In genomic region chr3:128570551-128570950, GRCm38 (mm10) we compare ENCODE assay signal across 26 mouse cellular contexts.
DNase-seq lines count a peak whose midpoint lies in the region; ATAC-seq and TF ChIP-seq lines count a peak whose summit lies in the region.
"Had no signal": no experiment of that assay in that cellular context is flagged by ENCODE, and none has a peak within 500 bp of the region (broad histone marks: within the 10 kb centered on the region; RNA-seq: fewer than 3 reads in every experiment).

No protein-coding gene starts in this region.

- no peaks in the 10 kb centered on the region for H3K27me3 ChIP-seq in forebrain, embryonic 13.5 days
- no peaks in the 10 kb centered on the region for H3K27me3 ChIP-seq in forebrain, embryonic 16.5 days (replicated peaks; ENCODE audit: control insufficient read depth, insufficient read depth, low read length)
- no peaks in the 10 kb centered on the region for H3K27me3 ChIP-seq in midbrain, postnatal 0 days (ENCODE audit: insufficient read depth, low read length)
- no peaks in the 10 kb centered on the region for H3K27me3 ChIP-seq in midbrain, embryonic 10.5 days (ENCODE audit: low read depth, poor library complexity, severe bottlenecking)
- H3K27me3 ChIP-seq: CH12.LX; embryonic facial prominence, embryonic 13.5 days; embryonic facial prominence, embryonic 15.5 days; forebrain, embryonic 12.5 days; forebrain, embryonic 15.5 days; Patski had no signal

- no peak overlapping the region for H3K9ac ChIP-seq in forebrain, embryonic 13.5 days
- H3K9ac ChIP-seq in forebrain, embryonic 16.5 days (replicated peaks; ENCODE audit: low read depth, low read length), result no peak overlapping the region
- no peak overlapping the region for H3K9ac ChIP-seq in midbrain, postnatal 0 days (replicated peaks; ENCODE audit: low read length, poor library complexity, severe bottlenecking)
- H3K9ac ChIP-seq: embryonic facial prominence, embryonic 13.5 days; embryonic facial prominence, embryonic 15.5 days; forebrain, embryonic 12.5 days; forebrain, embryonic 15.5 days had no signal

- no peak for TF ChIP-seq CTCF in midbrain, postnatal 0 days (IDR thresholded peaks at IDR 0.05)

- no peak overlapping the region for H3K4me2 ChIP-seq in forebrain, embryonic 13.5 days
- H3K4me2 ChIP-seq in forebrain, embryonic 16.5 days (ENCODE audit: low read length), result no peak overlapping the region
- no peak overlapping the region for H3K4me2 ChIP-seq in midbrain, postnatal 0 days (ENCODE audit: low read depth, low read length, poor library complexity, severe bottlenecking)
- H3K4me2 ChIP-seq: embryonic facial prominence, embryonic 13.5 days; embryonic facial prominence, embryonic 15.5 days; forebrain, embryonic 12.5 days; forebrain, embryonic 15.5 days had no signal

- H3K9me3 ChIP-seq in forebrain, embryonic 13.5 days (replicated peaks), result no peaks in the 10 kb centered on the region
- no peaks in the 10 kb centered on the region for H3K9me3 ChIP-seq in forebrain, embryonic 16.5 days (ENCODE audit: control insufficient read depth, low read length)
- H3K9me3 ChIP-seq in midbrain, postnatal 0 days (ENCODE audit: low read length), result no peaks in the 10 kb centered on the region
- no peaks in the 10 kb centered on the region for H3K9me3 ChIP-seq in midbrain, embryonic 10.5 days (replicated peaks)
- H3K9me3 ChIP-seq: embryonic facial prominence, embryonic 13.5 days; embryonic facial prominence, embryonic 15.5 days; forebrain, embryonic 10.5 days; forebrain, embryonic 12.5 days; forebrain, embryonic 15.5 days had no signal

- peak; percentile 65 to 71 for DNase-seq in cerebellum, postnatal 10 days
- no peak for DNase-seq in cerebellum, postnatal 4 days (ENCODE audit: low spot score in 2 of 2)
- peak; percentile 8 for DNase-seq in midbrain, postnatal 0 days (ENCODE audit: low spot score)
- no peak for DNase-seq in midbrain, embryonic 10.5 days (ENCODE audit: low spot score)
- DNase-seq: adrenal gland, adult 8-10 months; adrenal gland, postnatal 14 days; adrenal gland, postnatal 36 days; B cell, adult 2 months; cerebellum, adult 11 months; cerebellum, adult 18-20 months; cerebellum, adult 9-10 months; cerebellum, postnatal 25 days; embryo, embryonic 11 days had no signal

- WGBS in forebrain, embryonic 13.5 days, result 91% methylated on average over 3 of the region's 3 CpGs
- WGBS in forebrain, embryonic 16.5 days, result 84% methylated on average over 3 of the region's 3 CpGs
- WGBS in midbrain, postnatal 0 days, result 89% methylated on average over 3 of the region's 3 CpGs
- WGBS in midbrain, embryonic 10.5 days, result 83% methylated on average over 3 of the region's 3 CpGs

- ATAC-seq in forebrain, embryonic 13.5 days, result 0 out of 2 replicates have a peak, but pooled peaks have one; percentile 13
- no peak for ATAC-seq in forebrain, embryonic 16.5 days
- no peak for ATAC-seq in midbrain, postnatal 0 days (ENCODE audit: low FRiP score)
- ATAC-seq: activated CD4-positive, CD25-positive, alpha-beta regulatory T cell, adult 4 months; CD4-positive, CD25-positive, alpha-beta regulatory T cell, adult 4 months; forebrain, embryonic 15.5 days; Patski had no signal

- H3K27ac ChIP-seq in forebrain, embryonic 13.5 days, result no peak overlapping the region
- no peak overlapping the region for H3K27ac ChIP-seq in forebrain, embryonic 16.5 days (ENCODE audit: low read length)
- no peak overlapping the region for H3K27ac ChIP-seq in midbrain, postnatal 0 days (ENCODE audit: low read depth, low read length)
- no peak overlapping the region for H3K27ac ChIP-seq in midbrain, embryonic 10.5 days (replicated peaks)
- H3K27ac ChIP-seq: embryonic facial prominence, embryonic 13.5 days; embryonic facial prominence, embryonic 15.5 days; forebrain, embryonic 10.5 days; forebrain, embryonic 12.5 days; forebrain, embryonic 15.5 days had no signal

- H3K4me1 ChIP-seq in forebrain, embryonic 13.5 days, result no peaks in the 10 kb centered on the region
- no peaks in the 10 kb centered on the region for H3K4me1 ChIP-seq in forebrain, embryonic 16.5 days (replicated peaks; ENCODE audit: control insufficient read depth, insufficient read depth, low read length)
- no peaks in the 10 kb centered on the region for H3K4me1 ChIP-seq in midbrain, postnatal 0 days (ENCODE audit: insufficient read depth, low read length)
- H3K4me1 ChIP-seq in midbrain, embryonic 10.5 days, result no peaks in the 10 kb centered on the region
- H3K4me1 ChIP-seq: embryonic facial prominence, embryonic 13.5 days; embryonic facial prominence, embryonic 15.5 days; forebrain, embryonic 10.5 days; forebrain, embryonic 12.5 days; forebrain, embryonic 15.5 days had no signal

- no peak overlapping the region for H3K4me3 ChIP-seq in forebrain, embryonic 13.5 days
- H3K4me3 ChIP-seq in forebrain, embryonic 16.5 days (replicated peaks; ENCODE audit: low read length), result no peak overlapping the region
- no peak overlapping the region for H3K4me3 ChIP-seq in midbrain, postnatal 0 days (ENCODE audit: low read depth, low read length)
- H3K4me3 ChIP-seq in midbrain, embryonic 10.5 days, result no peak overlapping the region
- H3K4me3 ChIP-seq: embryonic facial prominence, embryonic 13.5 days; embryonic facial prominence, embryonic 15.5 days; erythroblast, embryonic 14.5 days; forebrain, embryonic 10.5 days; forebrain, embryonic 12.5 days; forebrain, embryonic 15.5 days had no signal

- H3K36me3 ChIP-seq in forebrain, embryonic 13.5 days (ENCODE audit: poor library complexity, severe bottlenecking), result no peaks in the 10 kb centered on the region
- H3K36me3 ChIP-seq in forebrain, embryonic 16.5 days (ENCODE audit: control insufficient read depth, insufficient read depth), result no peaks in the 10 kb centered on the region
- H3K36me3 ChIP-seq in midbrain, postnatal 0 days (ENCODE audit: insufficient read depth, low read length), result no peaks in the 10 kb centered on the region
- no peaks in the 10 kb centered on the region for H3K36me3 ChIP-seq in midbrain, embryonic 10.5 days
- H3K36me3 ChIP-seq: embryonic facial prominence, embryonic 13.5 days; embryonic facial prominence, embryonic 15.5 days; forebrain, embryonic 10.5 days; forebrain, embryonic 12.5 days; forebrain, embryonic 15.5 days; G1E had no signal

Comparison
In these comparisons a context has a peak if more than half of its experiments do, and no peak if none do; other contexts are left out.
1. DNase-seq: peak in cerebellum, postnatal 10 days (2 of 2) and midbrain, postnatal 0 days (single experiment); none in cerebellum, postnatal 4 days (0 of 2) and midbrain, embryonic 10.5 days (single experiment).